Mouse (Mus musculus) heart, embryonic 10.5 days (tissue): ENCODE results near the gene Ikbke. TPM values are rescaled to one million over a fixed set of nuclear protein-coding genes. Genes with fewer than 3 reads are reported as not detected.

ENCODE experiments used
- DNase-seq: peaks from one replicate; pipeline ENCODE4 v3.0.0-alpha.2; 2017; ENCODE audit warnings: low spot score
- H3K27ac ChIP-seq: fragments of 300-500 bp; sonication (generic); 2 replicates; pipeline ENCODE4 v1.5.1; 2016; ENCODE audit warnings: mild to moderate bottlenecking
- H3K27me3 ChIP-seq: fragments of 300-500 bp; sonication (generic); 2 replicates; pipeline ENCODE4 v1.6.1; 2016; ENCODE audit warnings: mild to moderate bottlenecking; ENCODE audit not compliant: poor library complexity, insufficient read depth, severe bottlenecking
- H3K36me3 ChIP-seq: fragments of 300-500 bp; sonication (generic); 2 replicates; pipeline ENCODE4 v1.6.1; 2016; ENCODE audit warnings: mild to moderate bottlenecking, moderate library complexity
- H3K4me1 ChIP-seq: fragments of 300-500 bp; sonication (generic); 2 replicates; pipeline ENCODE4 v1.6.1; 2016; ENCODE audit warnings: mild to moderate bottlenecking
- H3K4me3 ChIP-seq: fragments of 300-500 bp; sonication (generic); 2 replicates; pipeline ENCODE4 v1.5.1; 2016; ENCODE audit warnings: mild to moderate bottlenecking, moderate library complexity
- H3K9me3 ChIP-seq: fragments of 300-500 bp; sonication (generic); 2 replicates; pipeline ENCODE4 v1.6.1; 2016; ENCODE audit warnings: mild to moderate bottlenecking, moderate library complexity
- WGBS: fragments of 180-500 bp; shearing (Covaris S2); methylation state at CpG from one replicate; pipeline ENCODE4 v1.1.7; 2016; 5-methylcytosine and 5-hydroxymethylcytosine counted together
- polyA plus RNA-seq: library from polyadenylated mRNA; unstranded; fragments of >200 nt; fragmentation: Nextera tagmentation; extraction: Ambion mirVana; gene quantifications from 2 replicates; pipeline ENCODE4 v1.2.1, GENCODE M21; 2016

The Ikbke gene
- polyA plus RNA-seq, 1 experiment from 2014 or later: 1.8 TPM

GRCm38 (mm10) chr1:131296726-131297125 is 17.3 kb upstream of the Ikbke start:
- 59% methylated on average over 7 of the region's 7 CpGs for WGBS
- Histone ChIP-seq H3K9me3 (no peaks in the 10 kb centered on the region), H3K27ac (no peak overlapping the region), H3K27me3 (no peaks in the 10 kb centered on the region), H3K36me3 (peaks cover 67% of the 10 kb centered on the region), H3K4me3 (no peak overlapping the region), H3K4me1 (peaks cover 30% of the 10 kb centered on the region)
- DNase-seq: no peak

GRCm38 (mm10) chr1:131295200-131295599 is 15.8 kb upstream of the Ikbke start:
- Histone ChIP-seq H3K4me3 (no peak overlapping the region), H3K4me1 (peaks cover 30% of the 10 kb centered on the region), H3K36me3 (peaks cover 67% of the 10 kb centered on the region), H3K27ac (no peak overlapping the region), H3K9me3 (no peaks in the 10 kb centered on the region), H3K27me3 (no peaks in the 10 kb centered on the region)
- 51% methylated on average over 8 of the region's 8 CpGs for WGBS
- DNase-seq: peak; percentile 81

GRCm38 (mm10) chr1:131293922-131294250 is 14.5 kb upstream of the Ikbke start:
- Histone ChIP-seq H3K36me3 (peaks cover 68% of the 10 kb centered on the region), H3K27me3 (no peaks in the 10 kb centered on the region), H3K9me3 (no peaks in the 10 kb centered on the region), H3K4me1 (peaks cover 30% of the 10 kb centered on the region), H3K27ac (no peak overlapping the region), H3K4me3 (no peak overlapping the region)
- 90% methylated on average over 2 of the region's 2 CpGs for WGBS
- no peak for DNase-seq

GRCm38 (mm10) chr1:131293221-131293921 is 14.0 kb upstream of the Ikbke start:
- WGBS: 94% methylated on average over 4 of the region's 4 CpGs
- Histone ChIP-seq H3K9me3 (no peaks in the 10 kb centered on the region), H3K36me3 (peaks cover 65% of the 10 kb centered on the region), H3K27ac (no peak overlapping the region), H3K4me1 (peaks cover 30% of the 10 kb centered on the region), H3K27me3 (no peaks in the 10 kb centered on the region), H3K4me3 (no peak overlapping the region)
- DNase-seq: no peak

GRCm38 (mm10) chr1:131290648-131291047 is 11.2 kb upstream of the Ikbke start:
- peaks cover 20% of the 10 kb centered on the region for H3K4me1 ChIP-seq

GRCm38 (mm10) chr1:131288938-131289337 is 9.5 kb upstream of the Ikbke start:
- Histone ChIP-seq H3K4me3 (no peak overlapping the region), H3K27ac (no peak overlapping the region), H3K9me3 (no peaks in the 10 kb centered on the region), H3K36me3 (peaks cover 48% of the 10 kb centered on the region), H3K27me3 (no peaks in the 10 kb centered on the region), H3K4me1 (peaks cover 13% of the 10 kb centered on the region)
- no peak for DNase-seq
- 85% methylated on average over 6 of the region's 6 CpGs for WGBS

More at GRCm38 (mm10) chr1:131290648-131291047, 11.2 kb upstream of the Ikbke start:
- H3K4me3 ChIP-seq: no peak overlapping the region
- H3K27me3 ChIP-seq: no peaks in the 10 kb centered on the region
- DNase-seq: no peak
- WGBS: 43% methylated on average over 2 of the region's 2 CpGs
- H3K36me3 ChIP-seq: peaks cover 56% of the 10 kb centered on the region
- H3K9me3 ChIP-seq: no peaks in the 10 kb centered on the region
- no peak overlapping the region for H3K27ac ChIP-seq

GRCm38 (mm10) chr1:131287267-131287666 is 7.9 kb upstream of the Ikbke start:
- Histone ChIP-seq H3K4me1 (peaks cover 16% of the 10 kb centered on the region), H3K36me3 (peaks cover 38% of the 10 kb centered on the region), H3K27ac (peak overlapping the region; percentile 52; the same call in 1 of the 2 replicates), H3K9me3 (no peaks in the 10 kb centered on the region), H3K4me3 (no peak overlapping the region), H3K27me3 (no peaks in the 10 kb centered on the region)
- 49% methylated on average over 2 of the region's 2 CpGs for WGBS
- no peak for DNase-seq

- peaks cover 33% of the 10 kb centered on the region for H3K36me3 ChIP-seq
- no peaks in the 10 kb centered on the region for H3K9me3 ChIP-seq
- no peak overlapping the region for H3K27ac ChIP-seq
- no peaks in the 10 kb centered on the region for H3K27me3 ChIP-seq
- no peak overlapping the region for H3K4me3 ChIP-seq
- H3K4me1 ChIP-seq: peaks cover 18% of the 10 kb centered on the region
- 36% methylated on average over 5 of the region's 5 CpGs for WGBS
- no peak for DNase-seq
Measured at GRCm38 (mm10) chr1:131286803-131287202, 7.4 kb upstream of the Ikbke start.

- 81% methylated on average over 4 of the region's 4 CpGs for WGBS
- Histone ChIP-seq H3K4me3 (no peak overlapping the region), H3K9me3 (no peaks in the 10 kb centered on the region), H3K27me3 (no peaks in the 10 kb centered on the region), H3K27ac (no peak overlapping the region), H3K4me1 (peaks cover 31% of the 10 kb centered on the region), H3K36me3 (peaks cover 21% of the 10 kb centered on the region)
- DNase-seq: no peak
Measured at GRCm38 (mm10) chr1:131284616-131285015, 5.2 kb upstream of the Ikbke start.

GRCm38 (mm10) chr1:131284167-131284566 is 4.8 kb upstream of the Ikbke start:
- Histone ChIP-seq H3K36me3 (peaks cover 17% of the 10 kb centered on the region), H3K9me3 (no peaks in the 10 kb centered on the region), H3K4me3 (no peak overlapping the region), H3K4me1 (peaks cover 35% of the 10 kb centered on the region), H3K27me3 (no peaks in the 10 kb centered on the region), H3K27ac (no peak overlapping the region)
- 79% methylated on average over 1 of the region's 1 CpGs for WGBS
- no peak for DNase-seq

- H3K36me3 ChIP-seq: peaks cover 8% of the 10 kb centered on the region; the same call in 1 of the 2 replicates
- WGBS: 67% methylated on average over 4 of the region's 4 CpGs
- H3K4me1 ChIP-seq: peaks cover 36% of the 10 kb centered on the region
Measured at GRCm38 (mm10) chr1:131281731-131282130, 2.3 kb upstream of the Ikbke start.

GRCm38 (mm10) chr1:131280280-131280679 is 874 bp upstream of the Ikbke start:
- Histone ChIP-seq H3K36me3 (no peaks in the 10 kb centered on the region), H3K27ac (no peak overlapping the region), H3K27me3 (no peaks in the 10 kb centered on the region), H3K9me3 (no peaks in the 10 kb centered on the region), H3K4me3 (no peak overlapping the region), H3K4me1 (peaks cover 47% of the 10 kb centered on the region)
- WGBS: 28% methylated on average over 3 of the region's 3 CpGs
- DNase-seq: no peak

More at GRCm38 (mm10) chr1:131281731-131282130, 2.3 kb upstream of the Ikbke start:
- H3K4me3 ChIP-seq: no peak overlapping the region
- no peaks in the 10 kb centered on the region for H3K27me3 ChIP-seq
- DNase-seq: no peak
- H3K27ac ChIP-seq: no peak overlapping the region
- no peaks in the 10 kb centered on the region for H3K9me3 ChIP-seq

GRCm38 (mm10) chr1:131278606-131279455 is 575 bp downstream of the Ikbke start:
- H3K36me3 ChIP-seq: no peaks in the 10 kb centered on the region
- H3K4me3 ChIP-seq: peak overlapping the region; percentile 41
- H3K4me1 ChIP-seq: peaks cover 56% of the 10 kb centered on the region
- H3K27me3 ChIP-seq: peaks cover 3% of the 10 kb centered on the region; the same call in 1 of the 2 replicates
- no peak for DNase-seq
- H3K9me3 ChIP-seq: no peaks in the 10 kb centered on the region
- WGBS: 36% methylated on average over 8 of the region's 8 CpGs
- peak overlapping the region; percentile 79 for H3K27ac ChIP-seq
